Mouse (Mus musculus) kidney, adult 2 months (tissue): ENCODE data around the gene Kctd12.

Experiments used
- CTCF ChIP-seq: fragments of 200-500 bp; conservative IDR thresholded peaks from 2 replicates; pipeline ENCODE4 v1.5.1; 2011; ENCODE audit warnings: low read depth, mild to moderate bottlenecking, control low read depth, low read length, moderate library complexity, mixed read lengths; ENCODE audit not compliant: insufficient read depth, insufficient read length
- POLR2A ChIP-seq: fragments of 200-500 bp; IDR thresholded peaks from one replicate; pipeline ENCODE4 v1.6.1; 2011; ENCODE audit warnings: low read depth, low read length, control low read depth

- TF ChIP-seq CTCF (no peak), POLR2A (no peak)
These were observed 7.4 kb upstream of the Kctd12 start for GRCm38 (mm10) chr14:102989866-102990265.
